Mouse (Mus musculus) G1E (cell line): Measurements from ENCODE around the gene Mxd4. TPM values are rescaled to one million over a fixed set of nuclear protein-coding genes. Genes with fewer than 3 reads are reported as not detected.
A peak's percentile ranks its signal among the peaks of the same experiment; 100 is the strongest.

Source experiments
- ATAC-seq: 2 replicates; pipeline ENCODE4 v1.8.0; 2016; ENCODE audit warnings: mild to moderate bottlenecking; ENCODE audit not compliant: insufficient number of reproducible peaks, poor library complexity, low FRiP score, severe bottlenecking; ENCODE audit errors: extremely low read depth
- DNase-seq: peaks from one replicate; pipeline ENCODE4 v3.0.0; 2012; ENCODE audit warnings: low spot score
- H3K27me3 ChIP-seq: 2 replicates; pipeline ENCODE4 v1.6.1; 2012; ENCODE audit warnings: mild to moderate bottlenecking, low read length, inconsistent platforms; ENCODE audit not compliant: insufficient read depth
- H3K36me3 ChIP-seq: replicated peaks from 2 replicates; pipeline ENCODE3; 2012; ENCODE audit warnings: mild to moderate bottlenecking, inconsistent platforms
- H3K4me1 ChIP-seq: 2 replicates; pipeline ENCODE4 v1.6.1; 2012; ENCODE audit warnings: low read depth, low read length, inconsistent platforms, mixed read lengths; ENCODE audit not compliant: insufficient read depth
- H3K4me3 ChIP-seq: 2 replicates; pipeline ENCODE4 v1.5.1; 2012; ENCODE audit warnings: low read depth, mild to moderate bottlenecking, inconsistent platforms, low read length, moderate library complexity, mixed read lengths
- H3K9me3 ChIP-seq: replicated peaks from 2 replicates; pipeline ENCODE4 v1.6.1; 2012; ENCODE audit warnings: inconsistent platforms
- CTCF ChIP-seq: IDR thresholded peaks from 2 replicates; pipeline ENCODE4 v1.5.1; 2012; ENCODE audit warnings: low read depth, low read length, inconsistent platforms, mixed read lengths
- GATA1 ChIP-seq: IDR thresholded peaks from 2 replicates; pipeline ENCODE4 v1.6.1; 2012; ENCODE audit warnings: borderline replicate concordance, low read length, inconsistent platforms, mixed read lengths
- GATA2 ChIP-seq: IDR thresholded peaks from 2 replicates; pipeline ENCODE4 v1.6.1; 2012; ENCODE audit warnings: low read depth, low read length, inconsistent platforms, borderline replicate concordance
- POLR2AphosphoS5 ChIP-seq: IDR thresholded peaks from 2 replicates; pipeline ENCODE4 v1.6.1; 2012; ENCODE audit warnings: low read depth, low read length, inconsistent platforms; ENCODE audit not compliant: insufficient replicate concordance
- TAL1 ChIP-seq: conservative IDR thresholded peaks from 2 replicates; pipeline ENCODE4 v1.6.1; 2012; ENCODE audit warnings: low read depth, low read length, inconsistent platforms, mixed read lengths
- polyA plus RNA-seq: library from polyadenylated mRNA; stranded (reverse); fragments of >175 nt; gene quantifications from 2 replicates; pipeline ENCODE4 v1.2.3, GENCODE M21; 2012
- total RNA-seq, 2 experiments: library from RNA; stranded (forward) in 1 of 2; stranded (reverse) in 1 of 2; fragments of 200-1000 nt in 1 of 2; fragments of >200 nt in 1 of 2; fragmentation: Nextera tagmentation in 1 of 2; gene quantifications; 2 replicates each; pipeline ENCODE4 v1.2.3; 2014 to 2017

The Mxd4 gene
- total and polyA plus RNA-seq, 3 experiments = 12.8 to 28.4 (median 17.9) TPM

- no peaks in the 10 kb centered on the region for H3K9me3 ChIP-seq
- H3K27me3 ChIP-seq = peaks cover 26% of the 10 kb centered on the region
- H3K36me3 ChIP-seq = no peaks in the 10 kb centered on the region
- TF ChIP-seq TAL1 (no peak), GATA2 (no peak), GATA1 (no peak), POLR2AphosphoS5 (no peak), CTCF (no peak)
- ATAC-seq (no peak), DNase-seq (no peak)
- no peaks in the 10 kb centered on the region for H3K4me1 ChIP-seq
- no peak overlapping the region for H3K4me3 ChIP-seq
Measured at GRCm38 (mm10) chr5:34217756-34218155, 30.2 kb upstream of the Mxd4 start.

GRCm38 (mm10) chr5:34216025-34216424 is 28.5 kb upstream of the Mxd4 start:
- Histone ChIP-seq H3K4me3 (no peak overlapping the region), H3K36me3 (no peaks in the 10 kb centered on the region), H3K4me1 (no peaks in the 10 kb centered on the region), H3K27me3 (peaks cover 33% of the 10 kb centered on the region), H3K9me3 (no peaks in the 10 kb centered on the region)
- ATAC-seq (no peak), DNase-seq (no peak)
- no peak for TF ChIP-seq GATA2

- no peaks in the 10 kb centered on the region for H3K9me3 ChIP-seq
- no peak for TF ChIP-seq TAL1
- TF ChIP-seq GATA2 = no peak
- TF ChIP-seq CTCF = no peak
- TF ChIP-seq POLR2AphosphoS5 = no peak
- no peak for TF ChIP-seq GATA1
Measured at GRCm38 (mm10) chr5:34213659-34214058, 26.1 kb upstream of the Mxd4 start.

GRCm38 (mm10) chr5:34210279-34210678 is 22.8 kb upstream of the Mxd4 start:
- H3K4me3 ChIP-seq = no peak overlapping the region
- H3K4me1 ChIP-seq = no peaks in the 10 kb centered on the region
- DNase-seq (peak; percentile 62), ATAC-seq (no peak; the same call in 1 of the 2 replicates)
- no peaks in the 10 kb centered on the region for H3K9me3 ChIP-seq
- no peaks in the 10 kb centered on the region for H3K36me3 ChIP-seq
- TF ChIP-seq POLR2AphosphoS5 = no peak
- TF ChIP-seq CTCF = peak; percentile 91
- H3K27me3 ChIP-seq = peaks cover 48% of the 10 kb centered on the region

More at GRCm38 (mm10) chr5:34213659-34214058, 26.1 kb upstream of the Mxd4 start:
- Histone ChIP-seq H3K4me1 (no peaks in the 10 kb centered on the region), H3K4me3 (no peak overlapping the region), H3K36me3 (no peaks in the 10 kb centered on the region), H3K27me3 (peaks cover 41% of the 10 kb centered on the region)
- no peak for ATAC-seq
- no peak for DNase-seq

GRCm38 (mm10) chr5:34207503-34207902 is 20.0 kb upstream of the Mxd4 start:
- Histone ChIP-seq H3K36me3 (no peaks in the 10 kb centered on the region), H3K4me1 (no peaks in the 10 kb centered on the region)
- TF ChIP-seq CTCF (no peak), TAL1 (no peak), POLR2AphosphoS5 (no peak), GATA2 (no peak)

GRCm38 (mm10) chr5:34205788-34206187 is 18.3 kb upstream of the Mxd4 start:
- Histone ChIP-seq H3K36me3 (no peaks in the 10 kb centered on the region), H3K4me3 (no peak overlapping the region), H3K9me3 (no peaks in the 10 kb centered on the region), H3K4me1 (no peaks in the 10 kb centered on the region), H3K27me3 (peaks cover 37% of the 10 kb centered on the region)
- no peak for ATAC-seq
- no peak for TF ChIP-seq TAL1
- TF ChIP-seq GATA2 = no peak
- no peak for TF ChIP-seq POLR2AphosphoS5
- no peak for TF ChIP-seq CTCF
- TF ChIP-seq GATA1 = no peak
- DNase-seq = no peak

More at GRCm38 (mm10) chr5:34207503-34207902, 20.0 kb upstream of the Mxd4 start:
- H3K4me3 ChIP-seq = no peak overlapping the region
- no peak for ATAC-seq
- no peaks in the 10 kb centered on the region for H3K9me3 ChIP-seq
- peaks cover 45% of the 10 kb centered on the region for H3K27me3 ChIP-seq
- DNase-seq = no peak

GRCm38 (mm10) chr5:34204911-34205310 is 17.4 kb upstream of the Mxd4 start:
- TF ChIP-seq GATA2 (no peak), POLR2AphosphoS5 (no peak), GATA1 (no peak)
- Histone ChIP-seq H3K9me3 (no peaks in the 10 kb centered on the region), H3K4me3 (no peak overlapping the region), H3K27me3 (peaks cover 42% of the 10 kb centered on the region), H3K4me1 (no peaks in the 10 kb centered on the region), H3K36me3 (no peaks in the 10 kb centered on the region)
- no peak for DNase-seq
- no peak for ATAC-seq
